Mouse (Mus musculus) ES-Bruce4 (cell line): Measurements from ENCODE around the gene Trim56. TPM values are rescaled to one million over a fixed set of nuclear protein-coding genes. Genes with fewer than 3 reads are reported as not detected.

ENCODE experiments used
- H3K27ac ChIP-seq: 2 replicates; pipeline ENCODE4 v1.5.1; 2012; ENCODE audit warnings: low read length, inconsistent platforms; ENCODE audit not compliant: insufficient read depth
- H3K27me3 ChIP-seq: 2 replicates; pipeline ENCODE4 v1.6.1; 2012; ENCODE audit warnings: mild to moderate bottlenecking, low read length, inconsistent platforms; ENCODE audit not compliant: control insufficient read depth, poor library complexity, insufficient read depth, severe bottlenecking
- H3K36me3 ChIP-seq: 2 replicates; pipeline ENCODE4 v1.6.1; 2012; ENCODE audit warnings: inconsistent platforms, mild to moderate bottlenecking, low read length, moderate library complexity; ENCODE audit not compliant: control insufficient read depth, poor library complexity, insufficient read depth, severe bottlenecking
- H3K4me1 ChIP-seq: one replicate; pipeline ENCODE4 v1.8.1; 2011; ENCODE audit warnings: low read length; ENCODE audit not compliant: control insufficient read depth, insufficient read depth
- H3K4me3 ChIP-seq: 2 replicates; pipeline ENCODE4 v1.5.1; 2011; ENCODE audit warnings: low read depth, mild to moderate bottlenecking, low read length
- H3K9ac ChIP-seq: 2 replicates; pipeline ENCODE4 v1.6.1; 2012; ENCODE audit warnings: low read depth, mild to moderate bottlenecking, inconsistent platforms; ENCODE audit not compliant: poor library complexity, severe bottlenecking
- H3K9me3 ChIP-seq: replicated peaks from 2 replicates; pipeline ENCODE4 v1.6.1; 2012; ENCODE audit warnings: mild to moderate bottlenecking, low read length, inconsistent platforms; ENCODE audit not compliant: control insufficient read depth, poor library complexity, insufficient read depth, severe bottlenecking
- CTCF ChIP-seq: IDR thresholded peaks from one replicate; pipeline ENCODE4 v1.8.1; 2011; ENCODE audit warnings: low read depth, low read length
- EP300 ChIP-seq: IDR thresholded peaks from 2 replicates; pipeline ENCODE4 v1.6.1; 2011; ENCODE audit warnings: low read depth, low read length; ENCODE audit not compliant: insufficient read depth
- POLR2A ChIP-seq: IDR thresholded peaks from one replicate; pipeline ENCODE4 v1.8.1; 2011; ENCODE audit warnings: low read length; ENCODE audit not compliant: insufficient read depth
- polyA plus RNA-seq: library from polyadenylated mRNA; stranded (reverse); fragments of >200 nt; gene quantifications from 2 replicates; pipeline ENCODE4 v1.2.4, GENCODE M21; 2011; ENCODE audit warnings: low read depth; ENCODE audit not compliant: missing spikeins, insufficient read depth, insufficient read length

The Trim56 gene
- polyA plus RNA-seq, 1 experiment, result 16.1 TPM

DNA sequence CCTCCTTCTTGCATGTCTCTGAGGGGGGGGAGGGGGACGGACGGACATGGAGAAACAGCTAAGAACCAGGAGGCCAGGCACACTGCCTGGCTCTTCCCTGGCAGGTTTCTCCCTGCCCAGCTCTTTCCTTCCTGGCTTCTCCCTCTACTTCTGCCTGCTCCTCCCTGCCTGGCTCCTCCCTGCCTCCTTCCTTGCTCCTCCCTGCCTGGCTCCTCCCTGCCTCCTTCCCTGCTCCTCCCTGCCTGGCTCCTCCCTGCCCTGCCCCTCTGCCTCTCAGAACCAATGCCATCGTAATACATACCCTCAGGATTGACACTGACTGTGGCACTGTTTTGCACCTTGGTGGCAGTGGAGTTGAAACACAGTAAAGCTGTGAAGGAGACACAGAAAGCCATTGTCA lies 24.8 kb upstream of the Trim56 start:
- H3K4me3 ChIP-seq, result no peak overlapping the region
- no peak overlapping the region for H3K9ac ChIP-seq
- no peak overlapping the region for H3K27ac ChIP-seq
- no peaks in the 10 kb centered on the region for H3K9me3 ChIP-seq
- no peaks in the 10 kb centered on the region for H3K4me1 ChIP-seq
- no peaks in the 10 kb centered on the region for H3K27me3 ChIP-seq
- no peaks in the 10 kb centered on the region for H3K36me3 ChIP-seq
- TF ChIP-seq EP300, result no peak
- no peak for TF ChIP-seq CTCF
- TF ChIP-seq POLR2A, result no peak

DNA sequence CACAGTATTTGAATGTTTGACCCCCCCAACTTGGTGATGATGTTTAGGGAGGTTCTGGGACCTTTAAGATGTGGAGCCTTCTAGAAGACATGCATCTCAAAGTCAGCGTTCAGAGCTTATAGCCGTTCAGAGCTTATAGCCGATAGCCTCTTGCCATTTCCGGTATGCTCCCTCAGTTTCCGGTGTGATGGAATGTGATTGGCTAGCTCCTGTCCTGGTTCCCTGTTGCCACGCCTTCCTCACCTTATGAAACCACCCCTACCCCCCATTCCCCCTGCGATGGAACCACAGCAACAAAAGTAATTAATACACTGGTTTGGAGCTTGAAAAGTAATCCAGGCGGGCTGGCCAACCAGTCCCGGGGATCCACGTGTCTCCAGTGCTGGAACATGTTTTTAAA lies 23.0 kb upstream of the Trim56 start:
- no peak overlapping the region for H3K4me3 ChIP-seq
- H3K9ac ChIP-seq, result no peak overlapping the region
- no peaks in the 10 kb centered on the region for H3K4me1 ChIP-seq
- H3K9me3 ChIP-seq, result no peaks in the 10 kb centered on the region
- no peaks in the 10 kb centered on the region for H3K36me3 ChIP-seq
- no peak overlapping the region for H3K27ac ChIP-seq
- no peaks in the 10 kb centered on the region for H3K27me3 ChIP-seq
- TF ChIP-seq POLR2A (no peak), CTCF (no peak), EP300 (no peak)

DNA sequence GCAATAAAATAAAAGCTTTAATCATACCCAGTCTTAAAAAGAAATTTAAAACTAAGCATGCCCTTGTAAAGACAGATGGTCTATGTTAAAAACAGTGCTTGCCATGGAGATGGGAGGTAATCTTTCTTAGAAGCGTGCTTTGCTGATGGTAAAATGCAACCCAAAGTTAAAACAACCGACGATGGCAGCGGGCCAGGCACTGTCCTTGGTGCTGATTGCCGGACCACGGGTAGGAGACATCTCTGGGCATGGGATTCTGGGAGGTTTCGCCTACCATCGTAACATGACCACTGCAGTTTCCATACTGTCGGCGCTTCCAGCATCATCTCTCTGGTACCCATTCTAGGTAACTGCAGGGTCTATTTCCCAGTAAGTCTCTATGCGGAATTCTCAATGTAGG lies 18.9 kb upstream of the Trim56 start:
- TF ChIP-seq POLR2A, result no peak
- TF ChIP-seq CTCF, result no peak
- TF ChIP-seq EP300, result no peak
- Histone ChIP-seq H3K4me3 (no peak overlapping the region), H3K27me3 (no peaks in the 10 kb centered on the region)

DNA sequence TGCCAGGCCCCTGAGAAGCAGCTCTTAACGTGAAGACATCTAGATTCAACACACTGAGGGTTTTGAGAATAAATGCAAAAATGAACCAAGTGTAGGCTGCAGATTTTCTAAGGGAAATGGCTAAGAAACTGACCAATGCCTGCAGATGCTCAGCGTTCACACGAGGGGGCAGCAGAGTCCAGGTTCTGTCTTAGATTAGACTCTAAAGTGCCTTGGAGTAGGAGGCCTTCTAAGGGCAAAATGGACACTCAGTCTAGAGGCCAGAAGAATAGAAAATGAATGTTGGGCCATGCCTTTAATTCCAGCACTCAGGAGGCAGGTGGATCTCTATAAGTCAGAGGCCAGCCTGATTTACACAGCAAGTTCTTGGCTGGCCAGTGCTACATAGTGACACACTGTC lies 15.5 kb upstream of the Trim56 start:
- Histone ChIP-seq H3K27me3 (no peaks in the 10 kb centered on the region), H3K4me3 (no peak overlapping the region), H3K4me1 (no peaks in the 10 kb centered on the region), H3K9ac (no peak overlapping the region), H3K27ac (no peak overlapping the region), H3K36me3 (no peaks in the 10 kb centered on the region), H3K9me3 (no peaks in the 10 kb centered on the region)
- TF ChIP-seq CTCF (peak; percentile 87), POLR2A (no peak)

More for the DNA sequence above, 18.9 kb upstream of the Trim56 start:
- Histone ChIP-seq H3K27ac (no peak overlapping the region), H3K9me3 (no peaks in the 10 kb centered on the region), H3K9ac (no peak overlapping the region), H3K4me1 (no peaks in the 10 kb centered on the region), H3K36me3 (no peaks in the 10 kb centered on the region)

DNA sequence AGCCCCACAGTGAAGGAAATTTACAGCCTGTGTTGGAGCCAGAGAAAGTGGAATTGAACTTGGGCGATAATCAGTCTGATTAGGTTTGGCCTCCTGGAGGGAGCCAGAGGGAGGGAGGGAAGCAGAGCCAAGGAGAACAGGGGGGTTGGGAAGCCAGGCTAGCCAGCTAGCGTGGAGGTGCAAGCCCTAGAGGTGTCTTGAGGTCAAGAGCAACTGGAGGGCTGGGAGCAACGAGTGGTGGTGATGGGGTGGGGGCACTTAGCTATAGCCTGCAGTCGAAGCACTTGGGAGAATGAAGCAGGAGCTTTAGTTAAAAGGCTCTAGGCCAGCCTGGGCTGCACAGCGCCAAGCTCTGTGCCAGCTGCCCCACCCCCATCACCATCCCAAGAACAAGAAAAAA lies 13.3 kb upstream of the Trim56 start:
- Histone ChIP-seq H3K27ac (no peak overlapping the region), H3K4me1 (no peaks in the 10 kb centered on the region), H3K4me3 (no peak overlapping the region), H3K27me3 (no peaks in the 10 kb centered on the region), H3K9me3 (no peaks in the 10 kb centered on the region), H3K36me3 (no peaks in the 10 kb centered on the region), H3K9ac (no peak overlapping the region)
- TF ChIP-seq EP300 (no peak), CTCF (no peak), POLR2A (no peak)

DNA sequence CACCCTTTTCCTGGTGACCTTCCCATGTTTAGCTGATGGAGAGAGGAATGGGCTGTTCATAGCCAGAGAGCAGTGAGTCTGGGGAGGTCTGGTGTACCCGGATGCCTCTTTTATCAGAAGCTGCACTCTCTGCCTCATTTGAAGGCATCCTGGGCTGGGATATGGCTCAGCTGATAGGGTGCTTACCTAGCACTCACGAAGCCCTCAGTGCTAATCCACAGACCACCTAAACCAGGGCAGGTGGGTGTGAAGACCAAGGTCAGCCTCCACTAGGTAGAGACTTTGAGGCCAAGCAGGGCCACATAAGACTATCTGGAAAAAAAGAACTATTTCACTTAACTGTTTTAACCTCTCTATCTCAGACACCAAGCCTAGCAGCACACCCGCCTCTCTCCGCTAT lies 7.5 kb upstream of the Trim56 start:
- Histone ChIP-seq H3K27ac (no peak overlapping the region), H3K9ac (no peak overlapping the region)
- TF ChIP-seq POLR2A (no peak), EP300 (no peak), CTCF (no peak)

DNA sequence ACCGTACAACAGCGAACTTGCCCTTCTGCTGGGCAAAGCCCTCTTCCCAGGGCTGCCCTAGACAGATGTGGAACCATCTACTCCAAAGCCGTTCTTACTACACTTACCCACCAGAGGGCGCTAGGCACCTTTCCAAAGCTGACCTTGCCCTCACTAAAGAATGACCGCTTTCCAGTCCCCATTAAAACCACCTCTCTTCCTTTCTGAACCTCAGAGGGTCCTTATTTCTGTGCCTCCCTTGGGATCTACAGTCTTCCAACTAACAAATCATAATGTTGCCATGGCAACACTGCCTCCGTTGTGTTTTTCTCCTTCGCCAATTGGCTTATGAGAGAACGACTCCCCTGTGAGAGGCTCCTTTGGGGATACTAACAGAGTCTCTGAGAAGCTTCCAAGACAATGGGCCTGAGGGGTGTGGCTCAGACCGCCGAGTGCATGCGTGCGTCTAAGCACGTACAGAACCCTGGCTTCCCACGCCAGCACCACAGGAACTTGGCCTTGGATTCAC lies 6.7 kb upstream of the Trim56 start:
- H3K4me3 ChIP-seq, result no peak overlapping the region

More for the DNA sequence above, 7.5 kb upstream of the Trim56 start:
- Histone ChIP-seq H3K36me3 (no peaks in the 10 kb centered on the region), H3K4me1 (peaks cover 2% of the 10 kb centered on the region), H3K9me3 (no peaks in the 10 kb centered on the region), H3K27me3 (no peaks in the 10 kb centered on the region), H3K4me3 (no peak overlapping the region)

More for the DNA sequence above, 6.7 kb upstream of the Trim56 start:
- no peaks in the 10 kb centered on the region for H3K27me3 ChIP-seq
- no peaks in the 10 kb centered on the region for H3K36me3 ChIP-seq
- H3K4me1 ChIP-seq, result peaks cover 2% of the 10 kb centered on the region
- no peak overlapping the region for H3K27ac ChIP-seq
- H3K9ac ChIP-seq, result no peak overlapping the region
- H3K9me3 ChIP-seq, result no peaks in the 10 kb centered on the region
- TF ChIP-seq POLR2A (no peak), CTCF (peak; percentile 82), EP300 (peak; percentile 67; the same call in 1 of the 2 replicates)
